Mouse (Mus musculus) c-Kit-positive CD71-positive TER-119-negative erythroid progenitor cells, embryonic 14.5 days (primary cell): ENCODE data around the gene Gm11172.

Experiments
- DNase-seq: peaks from one replicate; pipeline ENCODE4 v3.0.0-alpha.2; 2013; ENCODE audit warnings: low read depth

Gene Gm11172

DNA sequence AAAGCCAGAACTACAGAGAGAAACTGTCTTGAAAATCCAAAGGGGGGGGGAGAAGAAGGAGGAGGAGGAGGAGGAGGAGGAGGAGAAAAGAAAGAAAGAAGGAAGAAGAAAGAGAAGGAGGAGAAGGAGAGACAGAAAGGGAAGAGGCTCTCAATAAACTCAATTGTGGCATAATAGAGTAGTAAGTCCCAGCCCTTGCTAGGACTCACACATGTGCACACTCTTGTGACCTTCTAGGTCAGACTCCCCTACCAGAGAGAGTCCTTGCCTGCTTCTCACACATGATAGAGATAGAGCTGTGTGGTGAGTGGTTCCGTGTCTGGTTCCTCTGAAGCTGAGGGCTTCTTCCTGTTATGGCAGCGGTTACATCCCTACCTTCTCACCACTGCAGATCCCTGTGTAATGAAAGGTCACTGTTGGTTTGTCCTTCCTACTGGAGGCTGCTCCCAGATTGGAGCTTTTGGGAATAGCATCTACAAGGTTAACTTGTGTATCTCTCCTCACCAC, at the start of gene Gm11172:
Gene Gm11172 (plus strand): TSS at position 51 of the 507 bp plus-strand sequence.
- no peak for DNase-seq

GRCm38 (mm10) chr16:10763540-10764264, 49.0 kb upstream of the Gm11172 start:
- DNase-seq, result no peak

- DNase-seq, result no peak
Measured at GRCm38 (mm10) chr16:10764323-10764722, 48.4 kb upstream of the Gm11172 start.

DNA sequence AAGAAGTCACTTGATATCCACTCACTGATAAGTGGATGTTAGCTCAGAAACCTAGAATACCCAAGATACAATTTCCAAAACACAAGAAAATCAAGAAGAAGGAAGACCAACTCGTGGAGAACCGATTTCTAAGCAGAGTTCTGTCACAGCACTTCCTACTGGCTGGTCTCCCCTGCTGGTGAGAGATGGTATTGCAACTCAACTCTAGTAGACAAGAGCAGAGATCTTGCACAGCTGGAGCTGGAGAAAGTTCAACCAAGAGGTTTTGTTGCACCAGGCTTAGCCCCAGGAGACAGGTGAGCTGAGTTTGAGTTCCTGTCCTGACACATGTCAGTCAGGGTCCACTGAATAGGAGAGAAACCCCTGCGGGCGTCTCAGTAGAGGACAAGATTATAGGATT, 45.6 kb upstream of the Gm11172 start:
- DNase-seq, result peak; percentile 64

- DNase-seq, result no peak
Measured at GRCm38 (mm10) chr16:10768821-10769220, 43.9 kb upstream of the Gm11172 start.

GRCm38 (mm10) chr16:10769661-10770060, 43.1 kb upstream of the Gm11172 start:
- DNase-seq, result no peak

DNA sequence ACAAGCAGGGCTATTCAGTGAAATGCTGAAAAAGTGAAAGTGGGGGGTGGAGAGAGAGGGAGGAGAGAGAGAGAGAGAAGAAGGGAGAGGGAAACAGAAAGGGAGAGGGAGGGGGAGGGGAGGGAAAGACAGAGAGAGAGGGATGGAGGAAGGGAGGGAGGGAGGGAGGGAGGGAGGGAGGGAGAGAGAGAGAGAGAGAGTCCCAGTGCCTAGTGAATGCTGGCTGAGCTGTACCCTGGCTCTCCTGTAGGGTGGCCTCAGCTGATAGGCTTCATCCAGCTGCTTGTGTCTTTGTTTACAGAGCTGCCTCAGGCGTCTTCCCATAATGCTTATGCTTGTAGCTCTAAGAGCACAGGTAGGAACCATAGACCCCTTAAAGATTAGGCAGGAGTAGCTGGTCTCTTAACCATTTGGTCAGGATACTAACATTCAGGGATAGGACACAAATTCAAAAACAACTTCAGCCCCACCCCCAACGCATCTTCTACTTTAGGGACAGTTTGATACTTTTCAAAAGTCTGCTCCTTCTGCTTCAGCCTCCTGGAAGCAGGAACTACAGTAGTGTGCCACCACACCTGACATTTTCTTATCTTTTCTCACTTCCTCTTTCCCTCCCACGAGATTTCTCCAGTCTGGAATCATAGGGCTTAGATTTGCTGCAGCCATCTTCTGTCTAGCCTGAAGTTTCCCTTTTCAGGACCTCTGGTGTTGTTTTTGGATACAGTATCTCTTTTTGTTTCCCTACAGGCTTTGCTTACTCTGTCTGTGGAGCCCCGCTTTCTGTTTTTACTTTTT, 42.0 kb upstream of the Gm11172 start:
- no peak for DNase-seq

- DNase-seq, result peak; percentile 61
Measured at GRCm38 (mm10) chr16:10771769-10772510, 40.8 kb upstream of the Gm11172 start.

GRCm38 (mm10) chr16:10773543-10773942, 39.2 kb upstream of the Gm11172 start:
- DNase-seq, result no peak

DNA sequence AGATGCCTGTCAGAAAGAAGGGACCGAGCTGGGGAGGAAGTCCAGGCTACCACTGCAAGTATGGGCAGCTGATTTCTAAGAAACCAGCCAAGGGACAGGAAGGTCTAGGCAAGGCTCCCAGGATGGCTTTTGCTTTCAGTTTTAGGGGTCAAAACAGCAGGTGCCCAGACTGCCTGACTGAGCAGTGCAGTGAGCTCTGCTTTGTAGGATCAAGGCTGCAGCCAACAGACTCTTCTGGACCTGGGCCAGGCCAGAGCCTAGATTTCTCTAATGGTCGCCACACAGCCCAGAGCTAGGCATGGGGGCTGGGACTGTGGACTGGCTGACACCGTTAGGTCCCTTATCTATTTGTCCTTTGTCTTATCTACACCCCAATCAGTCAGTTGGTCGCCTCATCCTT, 38.0 kb upstream of the Gm11172 start:
- no peak for DNase-seq

DNA sequence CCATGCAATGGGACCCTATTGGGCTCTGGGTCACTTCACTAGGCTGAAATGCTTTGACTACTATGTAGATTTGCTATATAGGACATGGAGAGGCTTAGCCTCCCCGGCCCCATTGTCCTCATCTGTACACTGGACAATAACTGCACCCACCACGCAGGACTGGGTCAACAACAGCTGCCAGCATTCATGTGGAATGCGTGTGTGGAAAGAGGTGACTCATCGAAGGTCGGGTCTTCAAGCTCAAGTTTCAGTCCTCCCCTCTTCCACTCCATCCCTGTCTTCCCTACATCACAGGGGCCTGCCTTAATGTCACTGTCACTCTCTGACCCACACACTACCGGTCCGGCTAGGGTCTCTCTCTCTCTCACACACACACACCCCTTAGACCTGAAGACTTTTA, 36.4 kb upstream of the Gm11172 start:
- DNase-seq, result no peak

DNA sequence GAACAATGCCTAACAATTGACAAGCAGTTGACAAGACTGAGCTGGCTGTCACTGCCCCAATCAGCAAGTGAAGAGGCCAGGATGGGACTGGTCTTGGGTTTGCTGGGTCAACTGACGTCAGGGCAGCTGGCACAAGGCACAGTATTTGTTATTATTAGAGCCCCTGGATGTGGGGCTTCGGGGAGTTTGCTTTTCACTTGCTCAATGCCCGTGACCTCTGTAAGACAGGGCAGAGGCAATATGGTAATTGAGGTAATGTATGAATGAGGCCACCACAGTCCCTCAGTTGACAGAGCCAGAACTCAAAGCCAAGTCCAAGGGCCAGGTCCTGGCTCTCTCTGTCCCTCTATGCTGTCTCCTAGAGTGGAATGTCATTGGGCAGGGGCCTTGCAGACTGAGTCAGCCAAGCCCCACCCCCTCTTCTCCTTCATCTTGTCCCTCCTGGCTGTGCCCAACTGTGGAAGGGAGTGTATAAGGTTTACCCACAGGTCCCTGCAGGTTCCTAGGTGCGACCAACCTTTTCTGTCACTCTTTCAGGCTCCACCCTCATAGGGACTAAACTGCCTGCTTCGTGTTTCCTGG, 35.0 kb upstream of the Gm11172 start:
- no peak for DNase-seq

- no peak for DNase-seq
Measured at GRCm38 (mm10) chr16:10780631-10781120, 32.0 kb upstream of the Gm11172 start.

DNA sequence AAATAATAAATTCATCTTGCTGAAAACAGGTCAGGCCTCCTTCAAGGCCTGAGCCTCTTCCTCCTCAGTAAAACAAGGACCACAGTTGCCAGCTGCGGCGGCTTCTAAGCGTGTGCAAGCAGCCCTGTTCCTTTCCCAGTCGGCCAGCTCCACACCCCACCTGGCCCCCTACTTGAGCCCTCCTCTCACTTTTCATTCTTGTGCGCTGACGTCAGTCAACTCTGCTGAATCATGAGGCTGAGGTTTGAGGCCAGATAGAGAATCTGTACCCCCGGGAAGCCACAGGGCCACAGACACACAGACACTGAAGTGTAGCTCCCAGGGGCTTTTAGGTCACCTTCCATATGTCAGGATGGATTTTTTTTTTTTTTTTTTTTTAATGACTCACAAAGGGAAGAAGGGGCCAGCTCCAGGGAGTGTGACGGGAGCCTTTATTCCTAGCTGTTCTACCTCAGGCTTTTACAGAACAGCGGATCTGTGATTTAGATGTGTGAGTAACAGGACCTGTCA, 30.8 kb upstream of the Gm11172 start:
- no peak for DNase-seq

- no peak for DNase-seq
Measured at GRCm38 (mm10) chr16:10782377-10783151, 30.2 kb upstream of the Gm11172 start.

- DNase-seq, result no peak
Measured at GRCm38 (mm10) chr16:10783152-10783434, 29.6 kb upstream of the Gm11172 start.

GRCm38 (mm10) chr16:10783451-10783850, 29.3 kb upstream of the Gm11172 start:
- DNase-seq, result no peak

- no peak for DNase-seq
Measured at GRCm38 (mm10) chr16:10783883-10784792, 28.6 kb upstream of the Gm11172 start.

GRCm38 (mm10) chr16:10784793-10785370, 27.8 kb upstream of the Gm11172 start:
- DNase-seq, result peak; percentile 60
